Mouse (Mus musculus) left cerebral cortex, adult 8-10 months (tissue): Measurements from ENCODE around the gene Shank1. TPM values are rescaled to one million over a fixed set of nuclear protein-coding genes. Genes with fewer than 3 reads are reported as not detected.

ENCODE experiments used
- DNase-seq, 2 experiments: peaks; one replicate each; pipeline ENCODE4 v3.0.0; 2022; ENCODE audit warnings: low spot score in 2 of 2
- total RNA-seq, 4 experiments: library from RNA; stranded (reverse); gene quantifications; 2 replicates each; pipeline ENCODE4 v1.2.4; 2022

Gene Shank1
- total RNA-seq, 4 experiments from 2014 or later, result 509 to 568 (median 540) TPM

- no peak for DNase-seq
These were observed 63.4 kb downstream of the Shank1 start for GRCm38 (mm10) chr7:44373460-44373859.

- DNase-seq, result peak; percentile 80 to 93
These were observed 64.0 kb downstream of the Shank1 start for GRCm38 (mm10) chr7:44373889-44374652.

- no peak for DNase-seq
These were observed 64.7 kb downstream of the Shank1 start for GRCm38 (mm10) chr7:44374756-44375155.

GRCm38 (mm10) chr7:44375207-44375606 is 65.2 kb downstream of the Shank1 start:
- DNase-seq, result no peak

- no peak for DNase-seq
These were observed 65.7 kb downstream of the Shank1 start for GRCm38 (mm10) chr7:44375793-44376192.

- DNase-seq, result no peak
These were observed 68.2 kb downstream of the Shank1 start for GRCm38 (mm10) chr7:44378290-44378689.

GRCm38 (mm10) chr7:44382541-44382940 is 72.5 kb downstream of the Shank1 start:
- DNase-seq, result peak in 1 of 2 experiments; percentile 88

GRCm38 (mm10) chr7:44383980-44384715 is 74.1 kb downstream of the Shank1 start, which contains the start of gene Syt3:
TSS of gene Syt3 (plus strand) at chr7:44384102.
- peak; percentile 74 to 86 for DNase-seq

- DNase-seq, result no peak
These were observed 74.6 kb downstream of the Shank1 start for GRCm38 (mm10) chr7:44384716-44385059.

- DNase-seq, result no peak
These were observed 75.7 kb downstream of the Shank1 start, which contains the start of gene 1700008O03Rik for GRCm38 (mm10) chr7:44385720-44386119. TSS of gene 1700008O03Rik (minus strand) at chr7:44385820.

- no peak for DNase-seq
These were observed 81.8 kb downstream of the Shank1 start for GRCm38 (mm10) chr7:44391831-44392230.

- no peak for DNase-seq
These were observed 82.3 kb downstream of the Shank1 start for GRCm38 (mm10) chr7:44392341-44392740.

GRCm38 (mm10) chr7:44393284-44393683 is 83.2 kb downstream of the Shank1 start:
- no peak for DNase-seq

- DNase-seq, result peak in 1 of 2 experiments; percentile 59
These were observed 88.5 kb downstream of the Shank1 start for GRCm38 (mm10) chr7:44398570-44398969.

GRCm38 (mm10) chr7:44401673-44402072 is 91.6 kb downstream of the Shank1 start:
- DNase-seq, result no peak

GRCm38 (mm10) chr7:44405346-44406014 is 95.4 kb downstream of the Shank1 start:
- DNase-seq, result peak; percentile 74 to 99

GRCm38 (mm10) chr7:44406015-44406355 is 95.9 kb downstream of the Shank1 start:
- no peak for DNase-seq

Other genes with a start within 250 kb of the Shank1 start
- not detected for gene Klk1b21, start 207.9 kb upstream of the Shank1 start, total RNA-seq
- not detected for gene Klk1b22, start 197.6 kb upstream of the Shank1 start, total RNA-seq
- not detected for gene Klk1b16, start 173.5 kb upstream of the Shank1 start, total RNA-seq
- gene Klk1b24, start 122.0 kb upstream of the Shank1 start, total RNA-seq, result not detected
- gene Klk1b3, start 112.1 kb upstream of the Shank1 start, total RNA-seq, result not detected
- gene Klk1b4, start 102.8 kb upstream of the Shank1 start, total RNA-seq, result not detected
- gene Klk1b5, start 94.3 kb upstream of the Shank1 start, total RNA-seq, result not detected
- not detected for gene Klk1, start 84.9 kb upstream of the Shank1 start, total RNA-seq
- gene Gm36864, start 74.1 kb upstream of the Shank1 start, total RNA-seq, result not detected
- 1 to 10 TPM in 3 of 4 experiments, under 1 TPM in 1; 0.87 to 1.8 (median 1.4) TPM for gene 1700028J19Rik, start 63.6 kb upstream of the Shank1 start, total RNA-seq
- 10 to 100 TPM; 81.6 to 96.2 (median 87.1) TPM for gene 2410002F23Rik, start 63.5 kb upstream of the Shank1 start, total RNA-seq
- gene Acp4, start 52.9 kb upstream of the Shank1 start, total RNA-seq, result under 1 TPM in 1 of 4 experiments, not detected in 3; 0.21 TPM
- gene Gm15517, start 48.8 kb upstream of the Shank1 start, total RNA-seq, result not detected
- gene Clec11a, start 3.4 kb upstream of the Shank1 start, total RNA-seq, result 1 to 10 TPM; 2.6 to 3.7 (median 3.1) TPM
- 10 to 100 TPM; 64.0 to 74.2 (median 69.8) TPM for gene Syt3, start 73.8 kb downstream of the Shank1 start, total RNA-seq
- 1 to 10 TPM; 1.5 to 2.8 (median 2.2) TPM for gene 1700008O03Rik, start 75.6 kb downstream of the Shank1 start, total RNA-seq
- gene Lrrc4b, start 118.8 kb downstream of the Shank1 start, total RNA-seq, result 100 to 1,000 TPM; 272 to 301 (median 284) TPM
- 1 to 10 TPM; 5.2 to 9.7 (median 6.4) TPM for gene Aspdh, start 155.1 kb downstream of the Shank1 start, total RNA-seq
- 10 to 100 TPM; 84.0 to 90.6 (median 87.5) TPM for gene Josd2, start 157.7 kb downstream of the Shank1 start, total RNA-seq
- 100 to 1,000 TPM; 186 to 208 (median 193) TPM for gene Emc10, start 186.3 kb downstream of the Shank1 start, total RNA-seq
- gene Fam71e1, start 186.3 kb downstream of the Shank1 start, total RNA-seq, result 10 to 100 TPM; 19.7 to 22.5 (median 20.8) TPM
- 1 to 10 TPM in 2 of 4 experiments, under 1 TPM in 2; 0.63 to 2.2 (median 1.4) TPM for gene Mybpc2, start 214.4 kb downstream of the Shank1 start, total RNA-seq
- gene Spib, start 221.8 kb downstream of the Shank1 start, total RNA-seq, result under 1 TPM in 1 of 4 experiments, not detected in 3; 0.22 TPM
- 10 to 100 TPM; 10.5 to 13.8 (median 12.8) TPM for gene Pold1, start 238.6 kb downstream of the Shank1 start, total RNA-seq
- gene Nr1h2, start 243.7 kb downstream of the Shank1 start, total RNA-seq, result 10 to 100 TPM; 61.1 to 71.4 (median 64.3) TPM